Mouse (Mus musculus): ENCODE measurements at regions not wholly inside any gene's neighbourhood (a gene's known extent, or its start where the extent isn't known, plus 50 kb on each side); places are given as distances from the start of the nearest gene placed in this dataset.

GRCm38 (mm10) chr12:11518379-11518778, 62.5 kb downstream of the Rad51ap2 start:
- peak in 1 of 2 experiments; percentile 7 for DNase-seq (ENCODE audit: low spot score in 2 of 2)

- DNase-seq (ENCODE audit: low spot score in 2 of 2), result no peak
These were observed 107.0 kb downstream of the Rad51ap2 start for GRCm38 (mm10) chr12:11562891-11563290.

DNA sequence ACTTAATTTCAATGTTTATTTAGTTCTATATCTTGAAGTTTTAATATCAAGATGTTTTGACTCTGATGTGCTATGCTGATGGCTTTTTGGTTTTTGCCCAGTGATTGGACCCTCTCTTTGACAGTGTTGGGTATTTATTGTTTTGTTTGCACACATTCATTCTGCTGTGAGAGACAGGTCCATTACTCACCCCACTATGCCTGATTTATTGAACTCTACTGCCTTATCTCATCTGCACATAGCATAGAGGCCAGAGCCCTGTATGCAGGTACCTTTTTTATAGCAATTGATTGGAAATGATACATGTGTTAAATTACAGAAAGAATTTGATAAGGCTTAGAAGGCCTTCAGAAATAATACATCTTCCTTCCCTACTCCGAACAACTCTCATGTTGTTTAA, 114.3 kb downstream of the Rad51ap2 start:
- no peak for DNase-seq (ENCODE audit: low spot score in 2 of 2)

GRCm38 (mm10) chr12:11603946-11604345, 148.1 kb downstream of the Rad51ap2 start:
- DNase-seq (ENCODE audit: low spot score in 2 of 2), result no peak

DNA sequence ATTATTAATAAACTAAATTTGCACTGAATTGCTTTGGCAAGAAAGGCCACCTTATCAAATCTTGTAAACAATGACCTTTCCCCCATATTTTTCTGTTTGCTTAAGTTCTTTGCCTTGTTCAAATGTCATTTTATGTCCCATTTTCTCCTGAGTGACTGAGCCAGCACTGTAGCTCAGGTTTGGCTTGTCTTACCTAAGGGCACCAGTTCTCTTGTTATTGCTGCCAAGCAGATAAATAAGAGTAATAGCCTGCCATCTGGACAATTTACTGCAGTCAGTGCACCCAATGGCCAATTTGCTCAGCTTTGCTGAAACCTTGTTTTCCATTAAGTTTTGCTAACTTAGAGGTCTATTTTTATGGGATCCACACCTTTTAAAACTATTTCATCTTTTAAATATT, 152.9 kb downstream of the Rad51ap2 start:
- no peak for DNase-seq (ENCODE audit: low spot score in 2 of 2)

GRCm38 (mm10) chr12:11611656-11612055, 155.8 kb downstream of the Rad51ap2 start:
- DNase-seq (ENCODE audit: low spot score in 2 of 2), result no peak

DNA sequence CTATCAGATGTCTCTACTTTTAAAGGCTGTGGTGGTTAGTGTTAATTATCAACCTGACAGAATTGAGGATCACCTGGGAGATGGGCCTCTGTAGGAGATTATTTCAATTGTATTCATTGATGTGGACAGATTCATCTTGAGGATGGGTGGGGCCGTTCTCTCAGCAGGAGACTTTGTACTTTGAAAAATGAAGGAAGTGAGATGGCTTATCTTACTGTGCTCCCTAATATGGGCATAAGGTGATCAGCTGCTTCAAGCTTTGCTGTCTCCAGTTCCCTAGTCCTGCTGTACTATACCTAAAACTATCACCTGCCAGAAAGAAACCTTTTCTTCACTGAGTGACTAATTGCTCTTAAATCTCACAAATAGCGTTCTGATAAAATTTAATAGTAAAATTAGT, 159.4 kb downstream of the Rad51ap2 start:
- no peak for DNase-seq (ENCODE audit: low spot score in 2 of 2)

GRCm38 (mm10) chr12:11623561-11623960, 167.7 kb downstream of the Rad51ap2 start:
- DNase-seq (ENCODE audit: low spot score in 2 of 2), result no peak

GRCm38 (mm10) chr12:11630178-11630577, 174.3 kb downstream of the Rad51ap2 start:
- no peak for DNase-seq (ENCODE audit: low spot score in 2 of 2)

DNA sequence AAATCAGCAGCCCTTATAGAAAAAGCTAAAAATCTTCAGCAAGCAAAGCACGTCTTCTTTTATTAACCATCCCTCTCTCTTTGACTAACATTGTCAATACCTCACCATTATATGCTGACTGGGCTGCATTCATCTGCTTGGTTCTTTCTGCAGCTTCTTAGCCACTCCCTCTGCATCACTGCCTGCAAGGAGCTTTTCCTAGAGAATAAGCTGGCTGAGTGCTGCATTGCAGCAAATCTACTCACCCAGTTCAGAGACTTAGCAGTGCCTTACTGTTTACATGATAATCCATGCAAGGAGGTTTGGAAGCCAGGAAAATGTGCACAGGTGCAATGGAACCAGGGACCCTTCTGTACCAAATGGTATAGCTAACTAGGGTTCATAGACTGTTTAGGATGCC, 175.9 kb downstream of the Rad51ap2 start:
- DNase-seq (ENCODE audit: low spot score in 2 of 2), result no peak

DNA sequence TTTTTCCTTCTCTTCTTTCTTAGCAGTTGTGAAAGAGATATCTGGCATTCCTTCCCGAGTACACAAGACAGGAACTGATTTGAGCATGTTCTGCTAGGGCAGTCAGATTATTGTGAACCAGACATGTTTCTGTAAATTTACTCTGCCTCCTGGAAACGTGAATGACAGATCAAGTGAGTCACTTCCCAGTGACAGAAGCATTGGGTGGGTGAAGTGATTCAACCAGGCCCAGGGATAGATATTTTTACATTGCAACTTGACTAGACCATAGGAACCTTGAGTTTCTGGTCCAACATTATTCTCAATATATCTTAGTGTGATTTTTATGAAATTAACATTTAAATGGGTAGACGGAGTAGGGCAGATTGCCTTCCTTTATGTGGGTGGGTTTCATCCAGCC, 217.4 kb downstream of the Rad51ap2 start:
- peak in 1 of 2 experiments; percentile 22 for DNase-seq (ENCODE audit: low spot score in 2 of 2)

DNA sequence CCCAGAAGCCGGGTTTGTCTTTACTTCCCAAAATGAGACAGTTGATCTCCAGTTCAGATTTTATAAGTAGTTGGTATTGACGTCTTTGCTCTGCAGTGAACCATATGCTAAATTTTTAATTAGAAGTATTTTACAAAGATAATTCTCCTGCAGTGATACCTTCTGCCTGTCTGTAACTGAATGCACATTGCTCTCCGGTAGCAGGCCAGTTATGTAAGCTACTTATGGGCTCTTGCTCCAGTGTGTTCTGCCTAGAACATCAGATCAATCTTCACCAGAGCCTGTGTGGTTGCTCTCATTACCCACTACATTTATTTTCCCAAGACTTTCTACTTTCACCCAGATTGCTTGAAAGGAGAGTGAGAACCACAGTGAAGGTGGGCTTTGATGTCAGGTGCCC, 238.9 kb downstream of the Rad51ap2 start:
- no peak for DNase-seq (ENCODE audit: low spot score in 2 of 2)

DNA sequence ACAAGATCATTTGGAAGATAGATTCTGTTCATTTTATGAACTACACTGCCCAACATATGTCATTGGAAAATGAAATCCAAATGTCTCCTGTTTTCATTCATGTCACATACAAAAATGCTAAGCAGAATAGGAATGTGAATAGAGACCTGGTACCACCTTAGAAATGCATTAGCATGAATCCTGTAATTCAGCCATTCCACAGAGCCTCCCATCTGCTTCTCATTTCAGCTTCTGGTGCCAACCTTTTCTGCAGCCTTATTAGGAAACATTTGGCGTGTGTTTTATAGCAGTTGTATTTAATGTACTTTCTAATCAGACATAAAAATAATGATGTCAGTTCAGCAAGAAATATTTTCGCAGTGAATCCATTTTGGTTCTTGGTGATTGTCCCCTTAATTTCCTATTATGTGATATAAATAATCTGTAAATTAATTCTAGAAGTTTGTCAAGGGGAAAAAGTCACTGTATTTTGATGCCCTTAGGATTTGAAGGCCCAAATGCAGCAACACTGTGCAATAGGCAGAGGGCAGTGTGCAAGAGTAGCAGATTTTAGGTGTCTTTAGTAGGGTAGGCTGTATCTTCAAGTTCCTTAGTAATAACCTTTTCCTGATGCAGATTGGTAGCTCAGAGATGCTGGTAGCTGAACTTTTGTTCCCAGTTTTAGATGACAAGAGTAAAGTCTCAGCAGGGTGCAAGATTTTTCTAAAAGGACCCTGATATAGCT, 253.2 kb downstream of the Rad51ap2 start:
- DNase-seq (ENCODE audit: low spot score in 2 of 2), result peak in 1 of 2 experiments; percentile 57

GRCm38 (mm10) chr12:11717633-11718032, 261.8 kb downstream of the Rad51ap2 start:
- DNase-seq (ENCODE audit: low spot score in 2 of 2), result no peak

- DNase-seq (ENCODE audit: low spot score in 2 of 2), result peak in 1 of 2 experiments; percentile 22
These were observed 295.6 kb downstream of the Rad51ap2 start for GRCm38 (mm10) chr12:11751471-11751870.

DNA sequence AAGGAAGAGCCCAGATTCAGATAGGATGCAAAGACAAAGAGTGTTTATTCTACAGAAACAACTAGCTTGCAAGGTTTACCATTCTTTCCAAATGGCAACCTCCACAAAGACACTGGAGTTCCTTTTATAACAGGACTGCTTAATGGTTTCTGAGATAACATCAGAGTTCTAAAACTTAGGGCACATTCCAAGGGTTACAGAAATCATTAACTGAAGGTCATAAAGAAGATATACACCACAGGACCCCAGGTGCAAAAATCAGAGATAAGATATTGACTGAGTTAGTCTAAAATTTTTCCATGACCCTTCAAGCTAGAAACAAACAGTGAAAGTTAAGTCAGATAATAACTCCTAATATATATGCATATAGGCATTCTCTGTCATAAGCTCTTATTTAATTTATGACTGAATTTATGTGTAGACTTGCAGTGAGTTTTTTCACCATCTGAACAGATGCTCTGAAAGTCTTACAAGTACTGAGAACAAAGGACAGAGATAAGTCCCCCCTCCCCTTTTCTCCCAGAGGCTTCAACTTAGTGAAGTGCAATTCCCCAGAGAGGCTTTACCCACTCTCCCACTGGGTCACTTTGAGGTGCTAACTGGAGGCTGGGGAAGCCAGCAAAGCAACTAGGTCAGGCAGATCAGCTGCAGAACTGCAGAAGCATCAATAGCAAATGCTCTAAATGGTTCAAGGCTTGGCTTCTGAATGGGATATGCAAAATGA, 298.5 kb downstream of the Rad51ap2 start:
- DNase-seq (ENCODE audit: low spot score in 2 of 2), result no peak

DNA sequence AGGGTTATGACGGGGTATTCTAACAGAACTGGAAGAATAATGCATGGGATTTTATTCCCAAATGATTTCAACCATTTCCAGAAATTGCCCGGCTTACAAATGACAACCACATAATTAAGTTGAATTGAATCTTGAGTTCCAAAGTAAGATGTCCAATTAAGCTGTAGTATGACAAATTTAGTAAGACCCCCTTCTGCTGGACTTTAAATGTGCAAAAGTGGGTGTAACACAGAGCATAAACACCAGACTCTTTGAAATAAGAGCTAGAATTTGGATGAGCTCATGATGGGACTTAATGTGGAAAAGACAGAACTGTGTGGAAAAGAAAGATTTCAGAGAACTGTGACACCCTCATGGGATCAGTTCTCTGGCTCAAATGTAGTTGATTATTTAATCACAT, 346.4 kb downstream of the Rad51ap2 start:
- DNase-seq (ENCODE audit: low spot score in 2 of 2), result no peak

- peak in 1 of 2 experiments; percentile 34 for DNase-seq (ENCODE audit: low spot score in 2 of 2)
These were observed 347.3 kb downstream of the Rad51ap2 start for GRCm38 (mm10) chr12:11803162-11803561.

DNA sequence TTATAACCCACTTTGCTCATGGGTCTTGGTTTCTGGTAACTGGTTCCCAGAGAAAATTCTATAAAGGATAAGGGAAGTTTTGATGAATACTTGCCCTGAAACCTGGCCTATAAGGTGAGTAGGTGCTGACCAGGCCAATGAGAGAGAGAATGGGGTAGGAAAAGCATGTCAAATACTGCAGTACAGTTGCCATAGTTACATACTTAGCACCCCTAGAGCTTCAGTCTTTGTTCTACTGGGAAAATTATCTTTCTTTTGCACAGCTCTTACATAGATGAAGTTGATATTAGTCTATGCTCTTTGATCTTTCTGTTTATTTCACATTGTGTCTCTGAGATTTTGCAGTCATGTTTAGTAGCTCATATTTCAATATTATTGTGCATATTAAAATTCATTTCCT, 373.8 kb downstream of the Rad51ap2 start:
- no peak for DNase-seq (ENCODE audit: low spot score in 2 of 2)

DNA sequence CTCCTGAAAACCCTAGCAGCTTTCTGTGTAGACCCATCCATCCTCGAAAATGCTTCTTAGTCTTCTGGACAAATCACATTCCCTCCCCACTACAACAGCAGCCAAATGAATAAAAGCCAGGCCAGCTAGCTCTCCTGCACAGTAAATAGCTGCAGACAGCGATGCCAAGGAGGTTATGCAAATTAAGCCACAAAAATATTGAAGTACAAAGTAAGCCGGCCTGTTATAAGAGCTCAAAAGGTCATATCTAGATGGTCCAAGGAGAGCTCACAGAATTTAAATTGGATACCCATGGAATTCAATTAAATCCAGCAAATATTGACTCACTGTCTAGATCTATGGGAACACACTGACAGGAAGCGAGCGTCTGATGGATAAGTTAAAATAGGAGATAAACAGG, 375.4 kb downstream of the Rad51ap2 start:
- DNase-seq (ENCODE audit: low spot score in 2 of 2), result no peak

- DNase-seq (ENCODE audit: low spot score in 2 of 2), result peak in 1 of 2 experiments; percentile 5
These were observed 382.1 kb downstream of the Rad51ap2 start for GRCm38 (mm10) chr12:11837819-11838472.

- DNase-seq (ENCODE audit: low spot score in 2 of 2), result no peak
These were observed 395.2 kb downstream of the Rad51ap2 start for GRCm38 (mm10) chr12:11851034-11851433.
